Mouse (Mus musculus) left cerebral cortex, postnatal 10 days (tissue): ENCODE results near the gene Hlf. TPM values are rescaled to one million over a fixed set of nuclear protein-coding genes. Genes with fewer than 3 reads are reported as not detected.

Experiments
- DNase-seq, 2 experiments: peaks; one replicate each; pipeline ENCODE4 v3.0.0; 2021 to 2022; ENCODE audit warnings: low spot score in 2 of 2, mixed read lengths in 1 of 2; ENCODE audit errors: extremely low spot score in 1 of 2
- intact Hi-C: fragments of 180-260 bp; cut with DNase I; formaldehyde crosslinking; loops from one replicate; pipeline ENCODE4 v1.15.1; 2025
- total RNA-seq, 2 experiments: library from RNA; stranded (reverse); gene quantifications; 2 replicates each; pipeline ENCODE4 v1.2.3; 2021

Hlf gene
- total RNA-seq, 2 experiments from 2014 or later = 49.4 to 49.5 TPM

DNA sequence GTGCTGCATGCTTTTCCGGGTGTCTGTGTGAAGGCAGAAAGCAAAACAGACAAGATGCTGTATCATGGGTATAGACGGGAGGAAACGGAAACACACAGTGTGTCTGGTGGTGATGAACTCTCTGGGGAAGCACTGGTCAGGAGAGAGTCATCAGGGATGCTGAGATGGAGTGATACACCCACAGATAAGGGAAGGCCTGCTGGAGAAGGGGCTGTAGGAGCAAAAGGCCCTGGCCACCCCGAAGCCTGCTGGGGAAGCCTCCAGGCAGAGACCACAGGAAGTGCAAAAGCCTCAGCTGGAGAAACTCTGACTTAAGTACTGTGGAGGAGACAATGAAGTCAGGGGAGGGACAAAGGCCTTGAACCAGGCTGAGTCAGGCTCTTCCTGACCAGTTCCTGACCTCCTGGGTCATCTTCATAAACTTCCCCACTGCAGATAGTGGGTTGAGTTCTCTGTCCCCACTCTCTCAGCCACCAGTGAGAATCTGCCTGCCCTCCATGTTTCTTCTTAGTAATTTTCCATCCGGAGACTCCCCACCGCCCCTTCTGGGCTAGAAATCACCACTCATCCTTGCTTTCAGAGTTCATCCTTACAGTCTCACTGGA is 104.0 kb downstream of the Hlf start:
- intact Hi-C loops = no loop called here
- DNase-seq = no peak

Other genes starting within 250 kb of the Hlf start
- gene Gm45716, start 203.2 kb downstream of the Hlf start, total RNA-seq = 1 to 10 TPM; 3.7 to 5.0 TPM
- 100 to 1,000 TPM; 222 to 235 TPM for gene Mmd, start 141.4 kb downstream of the Hlf start, total RNA-seq
- gene Stxbp4, start 247.2 kb upstream of the Hlf start, total RNA-seq = 1 to 10 TPM; 8.4 to 8.7 TPM
- 10 to 100 TPM; 24.4 to 25.5 TPM for gene Cox11, start 247.3 kb upstream of the Hlf start, total RNA-seq